Mouse (Mus musculus) kidney, adult 18-20 months (tissue): ENCODE data around the gene D430041D05Rik.
A peak's percentile ranks its signal among the peaks of the same experiment; 100 is the strongest.
"Not testable (repeated sequence)": the region's sequence is repeated elsewhere in the genome, so short reads cannot be mapped to it uniquely, and the experiment has no call there.

Source experiments
- DNase-seq: peaks from one replicate; pipeline ENCODE4 v3.0.0; 2021

Gene D430041D05Rik

GRCm38 (mm10) chr2:104109528-104109927 is 301.3 kb downstream of the D430041D05Rik start:
- DNase-seq, result no peak

- not testable (repeated sequence) for DNase-seq
Observed at GRCm38 (mm10) chr2:104109021-104109420, 301.8 kb downstream of the D430041D05Rik start.

- no peak for DNase-seq
Observed at GRCm38 (mm10) chr2:104104800-104105199, 306.0 kb downstream of the D430041D05Rik start.

GRCm38 (mm10) chr2:104099946-104100345 is 310.9 kb downstream of the D430041D05Rik start:
- DNase-seq, result no peak

- DNase-seq, result no peak
Observed at GRCm38 (mm10) chr2:104099231-104099585, 311.6 kb downstream of the D430041D05Rik start.

- DNase-seq, result no peak
Observed at GRCm38 (mm10) chr2:104098529-104099230, 312.1 kb downstream of the D430041D05Rik start.

GRCm38 (mm10) chr2:104097396-104097795 is 313.4 kb downstream of the D430041D05Rik start:
- DNase-seq, result not testable (repeated sequence)

GRCm38 (mm10) chr2:104096796-104097195 is 314.0 kb downstream of the D430041D05Rik start:
- DNase-seq, result not testable (repeated sequence)

GRCm38 (mm10) chr2:104096256-104096655 is 314.6 kb downstream of the D430041D05Rik start:
- DNase-seq, result no peak

GRCm38 (mm10) chr2:104095741-104096213 is 315.0 kb downstream of the D430041D05Rik start, which contains the start of gene Cd59a:
Cd59a (plus strand) TSS chr2:104095801.
- peak; percentile 94 for DNase-seq

- no peak for DNase-seq
Observed at GRCm38 (mm10) chr2:104093305-104093704, 317.5 kb downstream of the D430041D05Rik start.
